In genomic region chr14:105483352-105484083, GRCm38 (mm10) we compare ENCODE assay signal across 8 mouse cellular contexts.
DNase-seq lines count a peak whose midpoint lies in the region; ATAC-seq and TF ChIP-seq lines count a peak whose summit lies in the region.

No protein-coding gene starts in this region.

- H3K9ac ChIP-seq in forebrain, postnatal 0 days = peak overlapping the region; percentile 45
- peak overlapping the region; percentile 52 for H3K9ac ChIP-seq in hindbrain, embryonic 14.5 days

- ATAC-seq in CD4-positive, CD25-positive, alpha-beta regulatory T cell, adult 4 months = no peak
- ATAC-seq in forebrain, postnatal 0 days = peak; percentile 93
- ATAC-seq in hindbrain, embryonic 14.5 days (ENCODE audit: low FRiP score) = peak; percentile 94
- ATAC-seq in megakaryocyte, adult 5-6 weeks (ENCODE audit: poor library complexity, severe bottlenecking) = peak; percentile 73

- TF ChIP-seq CTCF in brain, embryonic 14.5 days (IDR thresholded peaks at IDR 0.05; ENCODE audit: borderline replicate concordance, extremely low read depth, insufficient read depth, insufficient read length) = no peak
- TF ChIP-seq CTCF in forebrain, postnatal 0 days (IDR thresholded peaks at IDR 0.05; ENCODE audit: low read depth) = no peak

- H3K9me3 ChIP-seq in forebrain, postnatal 0 days (ENCODE audit: low read length) = no peaks in the 10 kb centered on the region
- H3K9me3 ChIP-seq in hindbrain, embryonic 14.5 days (ENCODE audit: control insufficient read depth, low read length) = no peaks in the 10 kb centered on the region

- no peaks in the 10 kb centered on the region; the same call in 1 of the 2 replicates for H3K27me3 ChIP-seq in forebrain, postnatal 0 days (ENCODE audit: insufficient read depth, low read length)
- 0 out of 2 replicates have a peak, but pooled peaks cover 4% of the 10 kb centered on the region for H3K27me3 ChIP-seq in hindbrain, embryonic 14.5 days (ENCODE audit: control insufficient read depth, insufficient read depth, low read length)

- 0 out of 2 replicates have a peak, but pooled peaks have one; percentile 1 for TF ChIP-seq POLR2A in brain, embryonic 14.5 days (IDR thresholded peaks at IDR 0.05; ENCODE audit: borderline replicate concordance, extremely low read depth, insufficient read depth, insufficient read length, poor library complexity, severe bottlenecking)

- H3K36me3 ChIP-seq in forebrain, postnatal 0 days (ENCODE audit: insufficient read depth) = no peaks in the 10 kb centered on the region
- no peaks in the 10 kb centered on the region for H3K36me3 ChIP-seq in hindbrain, embryonic 14.5 days (replicated peaks; ENCODE audit: control insufficient read depth, insufficient read depth)

- H3K27ac ChIP-seq in forebrain, postnatal 0 days (ENCODE audit: low read depth, low read length) = peak overlapping the region; percentile 36
- H3K27ac ChIP-seq in hindbrain, embryonic 14.5 days = peak overlapping the region; percentile 88

- WGBS in forebrain, postnatal 0 days = 7% methylated on average over 21 of the region's 21 CpGs
- 6% methylated on average over 21 of the region's 21 CpGs for WGBS in hindbrain, embryonic 14.5 days

- DNase-seq in CD4-positive, CD25-positive, alpha-beta regulatory T cell, adult 2 months (ENCODE audit: low read depth, low spot score) = peak; percentile 11
- peak; percentile 95 for DNase-seq in brain, embryonic 14.5 days (ENCODE audit: low read depth)
- peak; percentile 76 for DNase-seq in forebrain, postnatal 0 days
- peak; percentile 70 for DNase-seq in hindbrain, embryonic 14.5 days (ENCODE audit: low spot score)
- DNase-seq in left cerebral cortex, postnatal 25 days (ENCODE audit: low spot score in 2 of 2) = peak; percentile 27 to 50
- peak; percentile 32 for DNase-seq in right cerebral cortex, postnatal 14 days

- peak overlapping the region; percentile 52 for H3K4me2 ChIP-seq in forebrain, postnatal 0 days (ENCODE audit: low read depth)
- peak overlapping the region; percentile 54 for H3K4me2 ChIP-seq in hindbrain, embryonic 14.5 days (replicated peaks)

- peaks cover 10% of the 10 kb centered on the region; the same call in 1 of the 2 replicates for H3K4me1 ChIP-seq in forebrain, postnatal 0 days (ENCODE audit: insufficient read depth)
- peaks cover 19% of the 10 kb centered on the region for H3K4me1 ChIP-seq in hindbrain, embryonic 14.5 days (replicated peaks; ENCODE audit: control insufficient read depth, insufficient read depth, low read length)

- H3K4me3 ChIP-seq in forebrain, postnatal 0 days (ENCODE audit: low read depth, low read length) = peak overlapping the region; percentile 28
- H3K4me3 ChIP-seq in hindbrain, embryonic 14.5 days (replicated peaks; ENCODE audit: low read length) = peak overlapping the region; percentile 14; the same call in 1 of the 2 replicates

- intact Hi-C loops in left cerebral cortex, postnatal 25 days (cut with DNase I) = loop anchor here (10.0 kb wide), 1 partner anchor 1021 kb away; no protein-coding TSS in a partner anchor

Comparison
In these comparisons a context has a peak if more than half of its experiments do, and no peak if none do; other contexts are left out.
1. DNase-seq: peak in every context shown above with its lines; median percentile 95 in brain, embryonic 14.5 days; 76 in forebrain, postnatal 0 days; 70 in hindbrain, embryonic 14.5 days; 38 in left cerebral cortex, postnatal 25 days; 32 in right cerebral cortex, postnatal 14 days; 11 in CD4-positive, CD25-positive, alpha-beta regulatory T cell, adult 2 months.